15 mouse cellular contexts compared by ENCODE assay signal in the genomic region with DNA sequence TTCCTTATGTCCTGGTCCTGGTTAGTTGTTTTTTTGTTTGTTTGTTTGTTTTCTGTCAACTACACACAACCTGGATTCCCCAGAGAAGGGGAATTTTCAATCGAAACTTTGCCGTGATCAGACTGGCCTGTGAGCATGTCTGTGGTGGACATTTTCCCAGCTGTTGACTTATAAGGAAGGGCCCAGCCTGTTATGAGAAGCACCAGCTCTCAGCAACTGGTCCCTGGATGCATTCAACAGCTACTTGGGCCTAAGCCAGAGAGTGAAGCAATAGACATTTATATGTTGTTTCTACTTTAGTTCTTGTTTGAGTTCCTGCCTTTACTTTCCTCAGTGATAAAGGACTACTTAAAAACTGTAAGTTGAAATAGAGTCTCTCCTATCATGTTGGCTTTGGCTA.
DNase-seq lines count a peak whose midpoint lies in the region; ATAC-seq and TF ChIP-seq lines count a peak whose summit lies in the region.
"Had no signal": no experiment of that assay in that cellular context is flagged by ENCODE, and none has a peak within 500 bp of the region (broad histone marks: within the 10 kb centered on the region; RNA-seq: fewer than 3 reads in every experiment).

No protein-coding gene starts in this region.

- H3K27ac ChIP-seq in kidney, postnatal 0 days = no peak overlapping the region
- H3K27ac ChIP-seq in hindbrain, embryonic 10.5 days = no peak overlapping the region
- no peak overlapping the region for H3K27ac ChIP-seq in hindbrain, embryonic 13.5 days
- H3K27ac ChIP-seq: limb, embryonic 12.5 days; neural tube, embryonic 13.5 days had no signal

- no peaks in the 10 kb centered on the region for H3K79me2 ChIP-seq in myocyte (ENCODE audit: control insufficient read depth, insufficient read depth)

- H3K4me2 ChIP-seq in kidney, postnatal 0 days (ENCODE audit: low read length) = no peak overlapping the region
- no peak overlapping the region for H3K4me2 ChIP-seq in myocyte (ENCODE audit: low read depth)
- H3K4me2 ChIP-seq in hindbrain, embryonic 13.5 days = no peak overlapping the region
- H3K4me2 ChIP-seq: limb, embryonic 12.5 days; neural tube, embryonic 13.5 days had no signal

- DNase-seq in adrenal gland, postnatal 10 days = peak; percentile 22
- no peak for DNase-seq in adrenal gland, adult (ENCODE audit: inconsistent age in 2 of 2, low spot score in 1 of 2)
- peak; percentile 33 for DNase-seq in kidney, postnatal 0 days (ENCODE audit: low spot score)
- DNase-seq in kidney, adult 11 months = no peak
- DNase-seq in heart, postnatal 4 days = peak; percentile 20
- DNase-seq in hindbrain, embryonic 10.5 days (ENCODE audit: low spot score) = no peak
- DNase-seq: adrenal gland, postnatal 14 days; cerebellum, adult 9-11 months; embryo, embryonic 11 days; kidney, postnatal 14 days; retina, postnatal 1 day had no signal

- no peak overlapping the region for H3K4me3 ChIP-seq in kidney, postnatal 0 days (replicated peaks; ENCODE audit: low read depth, low read length)
- H3K4me3 ChIP-seq in myocyte = no peak overlapping the region
- H3K4me3 ChIP-seq in hindbrain, embryonic 10.5 days = no peak overlapping the region
- no peak overlapping the region for H3K4me3 ChIP-seq in hindbrain, embryonic 13.5 days
- H3K4me3 ChIP-seq: limb, embryonic 12.5 days; neural tube, embryonic 13.5 days had no signal

- H3ac ChIP-seq in myocyte (ENCODE audit: control insufficient read depth, insufficient read length) = no peak overlapping the region

- 77% methylated on average over 2 of the region's 2 CpGs for WGBS in kidney, postnatal 0 days
- 94% methylated on average over 2 of the region's 2 CpGs for WGBS in hindbrain, embryonic 10.5 days
- 86% methylated on average over 2 of the region's 2 CpGs for WGBS in hindbrain, embryonic 13.5 days

- H3K9ac ChIP-seq in kidney, postnatal 0 days (ENCODE audit: low read depth, low read length) = no peak overlapping the region
- no peak overlapping the region for H3K9ac ChIP-seq in hindbrain, embryonic 13.5 days
- H3K9ac ChIP-seq: limb, embryonic 12.5 days; neural tube, embryonic 13.5 days had no signal

- TF ChIP-seq POLR2A in myocyte (IDR thresholded peaks at IDR 0.05; ENCODE audit: insufficient read length, low read depth) = no peak

- no peak for ATAC-seq in kidney, postnatal 0 days (replicated peaks; ENCODE audit: low FRiP score, low read depth)
- no peak for ATAC-seq in hindbrain, embryonic 13.5 days (ENCODE audit: low FRiP score)

- H3K4me1 ChIP-seq in kidney, postnatal 0 days (replicated peaks; ENCODE audit: insufficient read depth, low read length) = no peaks in the 10 kb centered on the region
- H3K4me1 ChIP-seq in hindbrain, embryonic 10.5 days (replicated peaks) = no peaks in the 10 kb centered on the region
- no peaks in the 10 kb centered on the region for H3K4me1 ChIP-seq in hindbrain, embryonic 13.5 days (replicated peaks)
- H3K4me1 ChIP-seq: neural tube, embryonic 13.5 days had no signal

- TF ChIP-seq CTCF in kidney, postnatal 0 days (IDR thresholded peaks at IDR 0.05; ENCODE audit: low read depth) = no peak

- no peaks in the 10 kb centered on the region for H3K27me3 ChIP-seq in kidney, postnatal 0 days (ENCODE audit: insufficient read depth, low read length)
- no peaks in the 10 kb centered on the region for H3K27me3 ChIP-seq in myocyte (ENCODE audit: control insufficient read depth, insufficient read depth, insufficient read length)
- no peaks in the 10 kb centered on the region for H3K27me3 ChIP-seq in hindbrain, embryonic 10.5 days (ENCODE audit: insufficient read depth, poor library complexity, severe bottlenecking)
- no peaks in the 10 kb centered on the region for H3K27me3 ChIP-seq in hindbrain, embryonic 13.5 days
- H3K27me3 ChIP-seq: limb, embryonic 12.5 days; neural tube, embryonic 13.5 days had no signal

- no peaks in the 10 kb centered on the region for H3K9me3 ChIP-seq in kidney, postnatal 0 days (replicated peaks; ENCODE audit: low read length)
- no peaks in the 10 kb centered on the region for H3K9me3 ChIP-seq in hindbrain, embryonic 10.5 days
- H3K9me3 ChIP-seq in hindbrain, embryonic 13.5 days = no peaks in the 10 kb centered on the region
- H3K9me3 ChIP-seq: limb, embryonic 12.5 days; neural tube, embryonic 13.5 days had no signal

- no peaks in the 10 kb centered on the region for H3K36me3 ChIP-seq in kidney, postnatal 0 days (ENCODE audit: insufficient read depth, low read length)
- H3K36me3 ChIP-seq in myocyte (ENCODE audit: control insufficient read depth, insufficient read depth) = no peaks in the 10 kb centered on the region
- no peaks in the 10 kb centered on the region for H3K36me3 ChIP-seq in hindbrain, embryonic 10.5 days
- H3K36me3 ChIP-seq in hindbrain, embryonic 13.5 days = no peaks in the 10 kb centered on the region
- H3K36me3 ChIP-seq: limb, embryonic 12.5 days; neural tube, embryonic 13.5 days had no signal

TF ChIP-seq in myocyte, 11 proteins besides CTCF, POLR2A, EP300 and RAD21:
- TF ChIP-seq CEBPB (IDR thresholded peaks at IDR 0.05; ENCODE audit: insufficient read depth, poor library complexity, severe bottlenecking) (peak; percentile 71), TCF12 (IDR thresholded peaks at IDR 0.05; ENCODE audit: insufficient read depth, poor library complexity, severe bottlenecking) (no peak)

Comparison
In these comparisons a context has a peak if more than half of its experiments do, and no peak if none do; other contexts are left out.
1. DNase-seq: peak in adrenal gland, postnatal 10 days (single experiment), kidney, postnatal 0 days (single experiment) and heart, postnatal 4 days (single experiment); none in adrenal gland, adult (0 of 2), kidney, adult 11 months (single experiment) and hindbrain, embryonic 10.5 days (single experiment).